Mouse (Mus musculus): ENCODE results near the gene Ltf.

Gene Ltf

GRCm38 (mm10) chr9:111019022-111019421 is at the start of gene Ltf:
Gene Ltf, plus strand, starts transcription at chr9:111019271.
- in situ Hi-C loops (cut with MboI; ENCODE audit: unreplicated experiment in 2 of 2) = no loop called here

GRCm38 (mm10) chr9:110979411-110979810 is 39.7 kb upstream of the Ltf start:
- in situ Hi-C loops (cut with MboI; ENCODE audit: unreplicated experiment in 2 of 2) = no loop called here

- in situ Hi-C loops (cut with MboI; ENCODE audit: unreplicated experiment in 2 of 2) = no loop called here
Observed at GRCm38 (mm10) chr9:110982351-110982750, 36.7 kb upstream of the Ltf start.

- in situ Hi-C loops (cut with MboI; ENCODE audit: unreplicated experiment in 2 of 2) = no loop called here
Observed at GRCm38 (mm10) chr9:110984096-110984495, 35.0 kb upstream of the Ltf start.

- in situ Hi-C loops (cut with MboI; ENCODE audit: unreplicated experiment in 2 of 2) = no loop called here
Observed at GRCm38 (mm10) chr9:110985541-110985940, 33.5 kb upstream of the Ltf start.

GRCm38 (mm10) chr9:110985951-110986350 is 33.1 kb upstream of the Ltf start:
- in situ Hi-C loops (cut with MboI; ENCODE audit: unreplicated experiment in 2 of 2) = no loop called here

- in situ Hi-C loops (cut with MboI; ENCODE audit: unreplicated experiment in 2 of 2) = no loop called here
Observed at GRCm38 (mm10) chr9:110987331-110987730, 31.7 kb upstream of the Ltf start.

- in situ Hi-C loops (cut with MboI; ENCODE audit: unreplicated experiment in 2 of 2) = no loop called here
Observed at GRCm38 (mm10) chr9:110988078-110988477, 31.0 kb upstream of the Ltf start.

- in situ Hi-C loops (cut with MboI; ENCODE audit: unreplicated experiment in 2 of 2) = no loop called here
Observed at GRCm38 (mm10) chr9:110989141-110989540, 29.9 kb upstream of the Ltf start.

GRCm38 (mm10) chr9:110989543-110989942 is 29.5 kb upstream of the Ltf start:
- in situ Hi-C loops (cut with MboI; ENCODE audit: unreplicated experiment in 2 of 2) = no loop called here

- in situ Hi-C loops (cut with MboI; ENCODE audit: unreplicated experiment in 2 of 2) = loop anchor here in 1 of 2 experiments (10.0 kb wide), 1 partner anchor 295 kb away; no protein-coding TSS in a partner anchor
Observed at GRCm38 (mm10) chr9:110990204-110990603, 28.9 kb upstream of the Ltf start, which contains the start of gene Rtp3. Gene Rtp3, minus strand, starts transcription at chr9:110990583.

- in situ Hi-C loops (cut with MboI; ENCODE audit: unreplicated experiment in 2 of 2) = loop anchor here in 1 of 2 experiments (10.0 kb wide), 1 partner anchor 292 kb away; no protein-coding TSS in a partner anchor
Observed at GRCm38 (mm10) chr9:110993281-110993709, 25.8 kb upstream of the Ltf start.

- in situ Hi-C loops (cut with MboI; ENCODE audit: unreplicated experiment in 2 of 2) = loop anchor here (5.0 to 10.0 kb wide), 3 partner anchors 78 to 293 kb away; no protein-coding TSS in a partner anchor
Observed at GRCm38 (mm10) chr9:110994716-110995172, 24.3 kb upstream of the Ltf start.

GRCm38 (mm10) chr9:110997245-110997644 is 21.8 kb upstream of the Ltf start:
- in situ Hi-C loops (cut with MboI; ENCODE audit: unreplicated experiment in 2 of 2) = loop anchor here (5.0 to 10.0 kb wide), 3 partner anchors 75 to 290 kb away; no protein-coding TSS in a partner anchor

- in situ Hi-C loops (cut with MboI; ENCODE audit: unreplicated experiment in 2 of 2) = loop anchor here (5.0 to 10.0 kb wide), 3 partner anchors 73 to 288 kb away; no protein-coding TSS in a partner anchor
Observed at GRCm38 (mm10) chr9:110999056-110999455, 20.0 kb upstream of the Ltf start.

- in situ Hi-C loops (cut with MboI; ENCODE audit: unreplicated experiment in 2 of 2) = loop anchor here (5.0 to 10.0 kb wide), 3 partner anchors 72 to 287 kb away; no protein-coding TSS in a partner anchor
Observed at GRCm38 (mm10) chr9:110999856-111000255, 19.2 kb upstream of the Ltf start.

GRCm38 (mm10) chr9:111001621-111002020 is 17.4 kb upstream of the Ltf start:
- in situ Hi-C loops (cut with MboI; ENCODE audit: unreplicated experiment in 2 of 2) = loop anchor here in 1 of 2 experiments (5.0 kb wide), 1 partner anchor 71 kb away; no protein-coding TSS in a partner anchor

GRCm38 (mm10) chr9:111003279-111003678 is 15.8 kb upstream of the Ltf start:
- in situ Hi-C loops (cut with MboI; ENCODE audit: unreplicated experiment in 2 of 2) = loop anchor here in 1 of 2 experiments (5.0 kb wide), 1 partner anchor 69 kb away; no protein-coding TSS in a partner anchor

- in situ Hi-C loops (cut with MboI; ENCODE audit: unreplicated experiment in 2 of 2) = no loop called here
Observed at GRCm38 (mm10) chr9:111006544-111006943, 12.5 kb upstream of the Ltf start.

GRCm38 (mm10) chr9:111009763-111010162 is 9.3 kb upstream of the Ltf start:
- in situ Hi-C loops (cut with MboI; ENCODE audit: unreplicated experiment in 2 of 2) = no loop called here

GRCm38 (mm10) chr9:111011550-111011949 is 7.5 kb upstream of the Ltf start:
- in situ Hi-C loops (cut with MboI; ENCODE audit: unreplicated experiment in 2 of 2) = no loop called here

GRCm38 (mm10) chr9:111012041-111012440 is 7.0 kb upstream of the Ltf start:
- in situ Hi-C loops (cut with MboI; ENCODE audit: unreplicated experiment in 2 of 2) = no loop called here
